Mouse (Mus musculus) right cerebral cortex, adult 18-20 months (tissue): ENCODE results near the gene Vsig1.

Experiments
- DNase-seq: peaks from one replicate; pipeline ENCODE4 v3.0.0; 2022; ENCODE audit warnings: mixed read lengths

Gene Vsig1

DNA sequence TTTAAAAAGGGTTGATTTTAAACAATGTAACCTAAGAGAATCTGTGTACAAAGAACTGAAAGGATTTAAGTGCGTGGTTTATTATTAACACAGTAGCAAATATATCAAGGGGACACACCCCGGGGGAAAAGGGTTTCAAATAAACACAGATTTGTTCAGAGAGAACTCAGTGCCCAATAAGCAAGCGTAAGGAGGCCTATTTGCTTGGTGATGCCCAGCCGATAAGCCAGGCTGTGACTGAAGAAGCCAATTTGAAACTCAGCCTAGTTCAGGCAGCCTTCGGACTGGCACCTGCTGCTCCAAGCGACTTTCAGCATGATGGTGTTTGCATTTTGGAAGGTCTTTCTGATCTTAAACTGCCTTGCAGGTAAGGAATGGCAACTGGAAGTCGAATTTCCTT lies at the start of gene Vsig1:
Gene Vsig1 (plus strand): TSS at position 249 of the 400 bp plus-strand sequence.
- DNase-seq: no peak

- no peak for DNase-seq
Measured at GRCm38 (mm10) chrX:140862760-140863159, 44.6 kb upstream of the Vsig1 start.

GRCm38 (mm10) chrX:140863431-140863830 lies 44.0 kb upstream of the Vsig1 start:
- no peak for DNase-seq

DNA sequence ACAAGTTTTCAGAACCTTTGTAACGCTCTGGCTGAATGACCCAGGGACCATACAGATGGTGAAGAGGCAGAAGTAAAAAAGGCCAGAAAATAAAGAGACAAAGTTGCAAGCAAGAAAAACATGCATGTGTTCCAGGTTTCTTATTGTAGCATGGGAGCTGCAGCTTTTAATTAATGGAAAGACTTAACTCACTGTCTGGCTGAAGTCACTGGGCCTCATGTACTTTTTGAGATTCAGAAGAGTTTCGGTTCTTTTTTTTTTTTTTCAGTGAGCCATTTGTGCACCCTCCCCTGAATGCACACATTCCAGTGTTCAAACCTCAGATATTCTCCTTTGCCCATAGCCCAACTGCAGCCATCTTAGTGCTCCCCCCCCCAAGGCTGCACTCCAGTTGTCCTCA lies 20.2 kb upstream of the Vsig1 start:
- no peak for DNase-seq

GRCm38 (mm10) chrX:140891796-140892195 lies 15.6 kb upstream of the Vsig1 start:
- DNase-seq: peak; percentile 12

DNA sequence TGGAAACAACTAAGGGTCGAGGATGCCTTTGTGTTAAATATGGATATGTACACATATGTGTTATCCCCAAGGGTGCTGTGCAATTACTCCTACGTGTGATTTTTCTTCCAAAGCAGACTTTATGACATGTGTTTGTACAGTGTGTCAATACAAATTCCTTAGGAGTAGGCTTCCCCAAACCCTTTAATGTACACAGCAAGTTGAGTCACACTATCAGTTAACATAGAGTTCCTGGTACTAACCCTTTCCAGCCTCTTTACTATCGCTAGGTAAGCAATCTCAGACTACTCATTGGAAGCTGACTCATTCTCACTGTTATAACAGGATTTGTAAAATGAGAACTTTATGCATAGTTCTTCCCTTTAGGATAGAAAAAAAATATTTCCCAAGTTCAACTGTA lies 3.9 kb upstream of the Vsig1 start:
- DNase-seq: no peak

DNA sequence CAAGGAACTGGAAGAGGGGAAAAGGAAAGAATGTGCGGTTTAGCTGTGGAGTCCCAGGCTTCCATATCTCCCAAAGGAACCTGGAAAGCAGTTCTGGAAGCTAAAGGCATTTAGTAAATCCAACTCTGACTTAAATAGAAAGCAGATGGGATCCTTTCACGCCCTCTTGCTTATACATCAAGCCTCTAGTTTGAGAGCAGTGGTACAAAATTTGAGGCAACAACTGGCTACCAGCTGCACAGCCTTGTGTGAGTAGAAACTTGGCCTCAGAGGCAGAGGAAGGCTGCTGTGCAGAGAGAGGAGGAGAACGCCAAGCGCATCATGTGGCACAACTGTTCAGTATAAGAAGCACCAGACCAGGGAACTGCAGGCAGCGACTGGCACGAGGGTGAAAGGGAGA lies 13.9 kb downstream of the Vsig1 start:
- DNase-seq: peak; percentile 8

DNA sequence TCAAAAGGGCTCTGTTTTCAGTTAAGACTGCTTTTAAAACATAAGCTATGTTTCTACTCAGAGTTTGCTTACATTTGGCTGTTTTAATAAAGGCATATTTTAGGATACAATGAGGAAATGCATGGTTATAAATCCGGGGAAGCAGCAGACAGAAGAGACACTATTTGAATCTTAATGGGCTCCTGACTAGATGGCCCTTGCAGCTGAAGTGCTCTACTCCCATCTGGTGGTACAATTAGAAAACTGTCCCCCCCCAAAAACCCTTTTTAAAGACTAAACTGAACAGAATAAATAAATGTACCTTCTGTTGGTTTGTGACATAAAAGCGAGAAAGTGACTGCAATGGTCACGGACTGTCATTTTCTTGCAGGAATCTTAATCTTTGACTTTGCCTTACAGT lies 24.7 kb downstream of the Vsig1 start:
- no peak for DNase-seq

DNA sequence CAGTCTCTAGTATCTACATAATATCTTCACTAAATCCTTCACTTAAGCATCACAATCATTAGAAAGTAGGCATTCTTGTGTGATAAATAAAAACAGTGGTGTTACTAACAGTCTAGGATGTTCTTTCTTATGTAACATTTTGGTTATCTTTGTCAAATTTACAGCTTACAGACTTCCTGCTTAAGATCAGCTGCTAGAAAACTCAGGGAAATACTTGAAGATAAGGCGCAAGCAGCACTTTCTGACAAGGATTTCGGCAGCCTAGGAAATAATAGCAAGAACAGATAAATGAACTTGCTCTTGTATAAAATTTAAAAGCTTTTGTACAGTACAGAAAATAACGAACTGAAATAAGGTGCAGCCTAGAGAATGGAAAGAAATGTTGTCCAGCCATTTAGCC lies 25.9 kb downstream of the Vsig1 start:
- no peak for DNase-seq

DNA sequence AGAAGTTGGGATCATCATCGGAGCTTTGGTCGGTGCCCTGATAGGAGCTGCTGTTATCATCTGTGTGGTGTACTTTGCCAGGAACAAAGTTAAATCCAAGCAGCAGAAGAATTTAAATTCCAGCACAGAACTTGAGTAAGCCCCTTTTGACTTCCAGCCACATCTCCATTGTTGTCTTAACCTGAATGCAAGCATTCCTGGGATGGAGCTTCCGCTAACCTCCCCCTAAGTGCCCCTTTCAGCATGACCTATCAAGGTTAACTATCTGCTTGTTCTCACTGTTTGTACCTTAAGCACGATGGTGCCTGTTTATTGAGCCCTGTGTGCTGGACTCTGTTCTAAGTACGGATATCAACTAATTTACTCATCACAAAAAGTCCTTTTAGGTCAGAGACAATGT lies 28.9 kb downstream of the Vsig1 start:
- no peak for DNase-seq

DNA sequence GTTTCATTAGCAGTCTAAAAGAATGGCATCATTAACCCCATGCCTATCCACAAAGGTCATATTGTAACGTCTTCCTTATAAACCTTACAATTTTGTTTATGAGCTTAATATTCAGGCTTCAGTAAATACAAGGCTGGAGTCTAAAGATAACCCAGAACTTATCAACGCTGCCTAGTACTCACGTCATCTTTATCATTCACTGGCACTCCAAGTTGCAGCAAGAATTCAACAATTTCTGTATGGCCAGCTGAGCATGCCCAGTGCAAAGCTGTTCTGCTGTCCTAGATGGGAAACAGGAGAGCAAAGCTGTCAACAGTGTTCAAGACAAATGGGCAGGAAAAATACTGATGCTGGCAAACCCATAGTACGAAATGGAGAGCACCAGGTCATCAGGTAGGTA lies 46.2 kb downstream of the Vsig1 start:
- DNase-seq: no peak

GRCm38 (mm10) chrX:140956272-140956940 lies 49.0 kb downstream of the Vsig1 start, which contains the start of the genes Psmd10 and Atg4a:
TSS of gene Psmd10 (minus strand) at chrX:140956728.
TSS of gene Atg4a (plus strand) at chrX:140956907.
- DNase-seq: peak; percentile 93

- DNase-seq: no peak
Measured at GRCm38 (mm10) chrX:140956959-140957358, 49.6 kb downstream of the Vsig1 start.

GRCm38 (mm10) chrX:140978943-140979342 lies 71.5 kb downstream of the Vsig1 start:
- DNase-seq: no peak

DNA sequence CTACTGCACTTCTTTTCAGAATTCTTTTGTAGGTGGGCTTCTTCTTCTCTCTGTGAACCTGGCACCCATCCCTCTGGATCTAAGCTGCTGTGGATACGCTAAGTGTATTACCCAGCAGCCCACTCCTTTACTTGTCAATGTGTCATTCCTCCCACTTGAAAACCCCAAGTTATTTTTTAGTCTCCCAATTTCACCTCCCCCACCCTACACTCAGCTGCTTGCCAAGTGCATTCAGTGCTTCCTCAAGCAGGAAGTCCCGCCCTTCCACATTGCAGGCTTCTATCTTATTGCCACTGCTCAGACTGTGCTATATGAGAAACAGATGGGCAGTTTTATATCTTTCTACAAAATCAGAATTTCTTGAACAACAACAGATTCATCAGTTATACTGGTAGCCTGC lies 72.1 kb downstream of the Vsig1 start:
- DNase-seq: peak; percentile 30

GRCm38 (mm10) chrX:140980163-140980562 lies 72.8 kb downstream of the Vsig1 start:
- no peak for DNase-seq

- no peak for DNase-seq
Measured at GRCm38 (mm10) chrX:140983206-140983960, 76.0 kb downstream of the Vsig1 start.

DNA sequence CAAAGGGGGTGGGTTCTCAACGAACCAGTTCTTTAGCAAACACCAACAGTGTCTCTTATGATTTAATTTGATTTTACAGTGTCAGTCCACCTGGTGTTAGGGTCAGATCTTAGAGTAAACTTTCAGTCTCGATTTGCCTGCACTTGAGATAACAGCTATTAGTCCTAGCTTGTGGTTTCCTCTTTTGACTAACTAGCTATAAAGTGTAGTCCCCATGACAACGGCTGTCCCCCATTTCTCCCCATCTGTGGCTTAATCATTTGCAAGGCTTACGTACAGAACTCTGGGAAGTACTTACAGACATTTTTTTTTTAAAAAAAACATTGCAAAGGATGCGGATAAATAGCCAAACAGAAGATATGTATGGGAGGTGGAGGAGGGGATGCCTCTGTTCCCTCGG lies 77.4 kb downstream of the Vsig1 start:
- DNase-seq: no peak

GRCm38 (mm10) chrX:140985256-140985655 lies 77.8 kb downstream of the Vsig1 start:
- DNase-seq: no peak
